Mouse (Mus musculus) small intestine, adult 2 months (tissue): ENCODE results near the gene Fkbp6. TPM values are rescaled to one million over a fixed set of nuclear protein-coding genes. Genes with fewer than 3 reads are reported as not detected.
"Not testable (repeated sequence)": the region's sequence is repeated elsewhere in the genome, so short reads cannot be mapped to it uniquely, and the experiment has no call there.

Experiments used
- H3K27ac ChIP-seq: fragments of 200-500 bp; 2 replicates; pipeline ENCODE4 v1.5.1; 2012; ENCODE audit warnings: low read depth, low read length, control low read depth, inconsistent platforms; ENCODE audit not compliant: insufficient read depth
- H3K27me3 ChIP-seq: fragments of 200-500 bp; 2 replicates; pipeline ENCODE4 v1.6.1; 2012; ENCODE audit warnings: mild to moderate bottlenecking, moderate library complexity, low read length, inconsistent platforms; ENCODE audit not compliant: control insufficient read depth, insufficient read depth
- H3K36me3 ChIP-seq: fragments of 200-500 bp; 2 replicates; pipeline ENCODE4 v1.6.1; 2012; ENCODE audit warnings: mild to moderate bottlenecking, low read length, control low read depth, inconsistent platforms; ENCODE audit not compliant: control insufficient read depth, insufficient read depth
- H3K4me1 ChIP-seq: fragments of 200-500 bp; 2 replicates; pipeline ENCODE4 v1.6.1; 2012; ENCODE audit warnings: low read length, inconsistent platforms, mixed read lengths; ENCODE audit not compliant: control insufficient read depth, insufficient read depth, insufficient read length
- H3K4me3 ChIP-seq: fragments of 200-500 bp; 2 replicates; pipeline ENCODE4 v1.5.1; 2012; ENCODE audit warnings: low read depth, mild to moderate bottlenecking, control low read depth, inconsistent platforms, low read length, moderate library complexity
- CTCF ChIP-seq: fragments of 200-500 bp; IDR thresholded peaks from 2 replicates; pipeline ENCODE4 v1.5.1; 2012; ENCODE audit warnings: low read depth, mild to moderate bottlenecking, control low read depth, inconsistent platforms, low read length, moderate library complexity, mixed read lengths; ENCODE audit not compliant: insufficient replicate concordance, insufficient read length; ENCODE audit errors: extremely low read depth
- POLR2A ChIP-seq: fragments of 200-500 bp; IDR thresholded peaks from 2 replicates; pipeline ENCODE4 v1.6.1; 2012; ENCODE audit warnings: low read depth, mild to moderate bottlenecking, control low read depth, inconsistent platforms, low read length, moderate library complexity
- WGBS: fragments of 180-500 bp; shearing (Covaris S2); methylation state at CpG from one replicate; pipeline ENCODE4 v1.1.7; 2018; 5-methylcytosine and 5-hydroxymethylcytosine counted together
- polyA plus RNA-seq: library from polyadenylated mRNA; depleted of rRNA; stranded (reverse); fragments of >200 nt; gene quantifications from 2 replicates; pipeline ENCODE4 v1.2.3, GENCODE M21; 2012

The Fkbp6 gene
- polyA plus RNA-seq, 1 experiment, result not detected

- H3K4me1 ChIP-seq, result no peaks in the 10 kb centered on the region
- no peak overlapping the region for H3K4me3 ChIP-seq
- no peaks in the 10 kb centered on the region for H3K27me3 ChIP-seq
- 91% methylated on average over 4 of the region's 4 CpGs for WGBS
- TF ChIP-seq POLR2A (no peak), CTCF (no peak)
- no peak overlapping the region for H3K27ac ChIP-seq
- peaks cover 77% of the 10 kb centered on the region for H3K36me3 ChIP-seq
Observed at GRCm38 (mm10) chr5:135380681-135381080, 30.8 kb upstream of the Fkbp6 start.

DNA sequence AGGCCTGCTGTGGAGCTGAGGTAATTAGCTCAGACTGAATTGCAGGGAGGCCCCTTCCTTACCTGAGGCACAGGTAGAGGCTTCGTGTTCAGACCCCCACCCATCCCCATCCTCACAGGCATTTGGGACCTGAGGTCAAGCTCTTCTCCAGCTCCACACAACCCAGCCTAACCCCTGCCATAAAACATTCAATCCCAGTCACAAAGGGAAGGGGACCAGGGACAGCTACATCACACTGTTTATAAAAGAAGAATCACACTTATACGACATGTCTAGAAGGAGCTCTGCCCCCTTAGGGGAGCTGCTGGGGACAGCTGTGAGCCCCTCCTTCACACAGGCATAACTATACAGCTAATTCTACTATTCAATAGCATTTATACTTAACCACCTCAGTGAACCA, 26.5 kb upstream of the Fkbp6 start:
- TF ChIP-seq POLR2A (no peak), CTCF (no peak)
- Histone ChIP-seq H3K4me1 (no peaks in the 10 kb centered on the region), H3K27me3 (no peaks in the 10 kb centered on the region), H3K4me3 (no peak overlapping the region), H3K27ac (no peak overlapping the region), H3K36me3 (peaks cover 62% of the 10 kb centered on the region)
- WGBS, result 74% methylated on average over 2 of the region's 2 CpGs

- peaks cover 50% of the 10 kb centered on the region for H3K36me3 ChIP-seq
- H3K4me3 ChIP-seq, result no peak overlapping the region
- H3K27me3 ChIP-seq, result no peaks in the 10 kb centered on the region
- H3K4me1 ChIP-seq, result no peaks in the 10 kb centered on the region; the same call in 1 of the 2 replicates
- TF ChIP-seq CTCF (no peak), POLR2A (no peak)
- no peak overlapping the region for H3K27ac ChIP-seq
- WGBS, result 29% methylated on average over 8 of the region's 8 CpGs
Observed at GRCm38 (mm10) chr5:135375167-135375566, 25.3 kb upstream of the Fkbp6 start.

GRCm38 (mm10) chr5:135373601-135374000, 23.8 kb upstream of the Fkbp6 start:
- 96% methylated on average over 5 of the region's 5 CpGs for WGBS
- Histone ChIP-seq H3K27me3 (no peaks in the 10 kb centered on the region), H3K36me3 (peaks cover 47% of the 10 kb centered on the region), H3K4me1 (no peaks in the 10 kb centered on the region; the same call in 1 of the 2 replicates), H3K27ac (no peak overlapping the region), H3K4me3 (no peak overlapping the region)
- no peak for TF ChIP-seq POLR2A
- TF ChIP-seq CTCF, result no peak; the same call in 1 of the 2 replicates

DNA sequence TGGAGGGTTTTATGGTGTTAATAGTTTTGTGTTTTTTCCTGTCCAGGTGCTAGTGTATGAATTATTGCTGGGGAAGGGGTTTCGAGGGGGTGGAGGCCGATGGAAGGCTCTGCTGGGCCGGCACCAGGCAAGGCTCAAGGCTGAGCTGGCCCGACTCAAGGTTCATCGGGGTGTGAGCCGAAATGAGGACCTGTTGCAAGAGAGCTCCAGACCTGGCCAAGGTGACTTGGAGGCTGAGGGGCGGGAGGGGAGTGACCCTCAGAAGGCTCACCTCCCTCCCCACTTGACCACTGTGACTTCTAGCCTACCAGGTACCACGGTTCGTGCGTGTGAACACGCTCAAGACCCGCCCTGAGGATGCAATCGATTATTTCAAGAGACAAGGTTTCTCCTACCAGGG, 21.4 kb upstream of the Fkbp6 start:
- no peaks in the 10 kb centered on the region; the same call in 1 of the 2 replicates for H3K4me1 ChIP-seq
- 94% methylated on average over 13 of the region's 13 CpGs for WGBS
- peaks cover 30% of the 10 kb centered on the region for H3K36me3 ChIP-seq
- no peaks in the 10 kb centered on the region for H3K27me3 ChIP-seq
- no peak for TF ChIP-seq CTCF
- no peak for TF ChIP-seq POLR2A
- H3K4me3 ChIP-seq, result no peak overlapping the region
- H3K27ac ChIP-seq, result no peak overlapping the region

DNA sequence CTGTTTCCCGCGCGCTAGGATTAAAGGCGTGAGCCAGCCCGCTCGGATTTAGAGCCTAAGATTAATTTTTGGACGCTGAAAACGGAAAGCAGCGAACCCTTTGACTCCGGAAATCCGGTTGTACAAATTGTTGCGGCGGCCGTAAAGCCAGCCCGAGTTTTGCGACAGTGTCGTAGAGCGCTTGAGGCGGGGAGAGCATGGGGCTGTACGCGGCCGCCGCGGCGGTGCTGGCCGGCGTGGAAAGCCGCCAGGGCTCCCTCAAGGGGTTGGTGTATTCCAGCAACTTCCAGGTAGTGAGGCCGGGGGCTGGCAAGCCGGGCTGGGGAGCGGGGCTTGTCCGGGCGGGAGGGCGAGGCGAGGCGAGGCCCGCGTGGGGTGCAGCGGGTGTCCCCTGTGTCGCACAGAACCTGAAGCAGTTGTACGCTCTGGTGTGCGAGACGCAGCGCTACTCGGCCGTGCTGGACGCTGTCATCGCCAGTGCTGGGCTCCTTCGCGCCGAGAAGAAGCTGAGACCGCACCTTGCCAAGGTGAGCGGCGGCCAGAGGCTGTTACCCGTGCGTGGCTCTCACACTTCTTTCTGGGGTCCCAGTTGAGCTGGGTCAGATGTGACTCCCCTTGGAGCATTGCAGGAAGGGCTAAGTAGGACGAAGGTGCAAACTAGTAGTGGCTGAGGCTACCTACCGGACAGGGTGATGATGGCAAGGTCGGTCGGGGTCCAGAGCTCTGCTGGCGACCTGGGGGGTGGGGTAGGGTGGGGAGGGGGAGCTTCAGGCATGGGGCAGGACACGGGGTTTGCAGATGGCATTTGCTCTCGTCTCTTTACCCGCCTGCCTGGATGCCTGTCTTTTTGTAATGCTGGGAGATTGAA, 20.2 kb upstream of the Fkbp6 start, which contains the start of gene Nsun5:
Nsun5 (plus strand) TSS at position 167 of the 868 bp plus-strand sequence.
- no peak for TF ChIP-seq CTCF
- TF ChIP-seq POLR2A, result 0 out of 2 replicates have a peak, but pooled peaks have one; percentile 36
- H3K4me3 ChIP-seq, result peak within 1 kb of the TSS; percentile 98
- no peaks in the 10 kb centered on the region for H3K27me3 ChIP-seq
- H3K36me3 ChIP-seq, result peaks cover 20% of the 10 kb centered on the region
- WGBS, result under 1% methylated on average over 64 of the region's 64 CpGs
- peak within 1 kb of the TSS; percentile 48 for H3K27ac ChIP-seq
- H3K4me1 ChIP-seq, result no peaks in the 10 kb centered on the region; the same call in 1 of the 2 replicates

- Histone ChIP-seq H3K36me3 (peaks cover 12% of the 10 kb centered on the region), H3K4me3 (peak overlapping the region; percentile 98)
- not testable (repeated sequence) for H3K27ac ChIP-seq, H3K27me3 ChIP-seq, H3K4me1 ChIP-seq
- WGBS, result 50% methylated on average over 9 of the region's 9 CpGs
Observed at GRCm38 (mm10) chr5:135369196-135369595, 19.4 kb upstream of the Fkbp6 start.
